23 mouse cellular contexts compared by ENCODE assay signal in the genomic region with DNA sequence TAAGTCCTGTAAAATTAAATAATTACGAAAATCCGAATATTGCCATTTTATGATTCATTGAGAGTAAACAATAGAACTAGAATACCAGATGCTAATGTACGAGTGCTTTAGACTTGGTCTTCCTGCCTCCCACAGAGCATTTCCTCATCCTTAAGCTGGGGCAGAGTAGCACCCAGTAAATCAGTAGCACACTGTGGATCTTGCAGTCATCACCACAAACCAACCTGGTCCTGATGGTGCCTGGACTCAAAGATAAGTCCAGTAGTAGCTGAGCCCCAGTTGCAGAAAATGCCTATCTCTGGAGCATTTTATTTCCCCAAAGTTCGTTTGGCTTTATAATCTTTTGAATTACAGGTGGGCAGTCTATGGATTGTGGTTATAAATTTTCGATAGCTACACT. TPM values are rescaled to one million over a fixed set of nuclear protein-coding genes. Genes with fewer than 3 reads are reported as not detected.
"Had no signal": no experiment of that assay in that cellular context is flagged by ENCODE, and none has a peak within 500 bp of the region (broad histone marks: within the 10 kb centered on the region; RNA-seq: fewer than 3 reads in every experiment).

No protein-coding gene starts in this region.

- H3K9ac ChIP-seq: limb, embryonic 12.5 days; limb, embryonic 15.5 days; liver, embryonic 14.5 days; liver, postnatal 0 days; lung, embryonic 15.5 days; neural tube, embryonic 13.5 days had no signal

- H3K36me3 ChIP-seq: limb, embryonic 12.5 days; limb, embryonic 15.5 days; lung, embryonic 15.5 days; neural tube, embryonic 13.5 days had no signal

- H3K4me2 ChIP-seq: limb, embryonic 12.5 days; limb, embryonic 15.5 days; liver, embryonic 11.5 days; lung, embryonic 15.5 days; neural tube, embryonic 13.5 days had no signal

- DNase-seq: kidney, adult 18-20 months; kidney, adult 9 months; kidney, postnatal 14 days; kidney, postnatal 4 days; left cerebral cortex, postnatal 4 days; liver, postnatal 0 days; lung, postnatal 10 days; lung, postnatal 36 days; thymus, adult 2 months; thymus, postnatal 14 days had no signal

- H3K9me3 ChIP-seq: limb, embryonic 12.5 days; limb, embryonic 15.5 days; lung, embryonic 15.5 days; megakaryocyte, embryonic 14.5 days; neural tube, embryonic 13.5 days had no signal

- H3K4me1 ChIP-seq: limb, embryonic 12.5 days; limb, embryonic 15.5 days; megakaryocyte, embryonic 14.5 days; neural tube, embryonic 13.5 days had no signal

- H3K27ac ChIP-seq: limb, embryonic 12.5 days; limb, embryonic 15.5 days; liver, embryonic 14.5 days; lung, embryonic 15.5 days; neural tube, embryonic 13.5 days; stomach, postnatal 0 days had no signal

- H3K4me3 ChIP-seq: limb, embryonic 12.5 days; limb, embryonic 15.5 days; lung, embryonic 15.5 days; megakaryocyte, embryonic 14.5 days; myocyte; neural tube, embryonic 13.5 days had no signal

- H3K27me3 ChIP-seq: limb, embryonic 12.5 days; limb, embryonic 15.5 days; lung, embryonic 15.5 days; neural tube, embryonic 13.5 days had no signal

- ATAC-seq: intestine, embryonic 16.5 days; liver, postnatal 0 days had no signal

RNA-seq across cellular contexts. Expression of a gene that starts 7.3 kb away (rescaled TPM):
- polyA plus RNA-seq: inflammation-experienced regulatory T-cells, adult 6 months; intestine, embryonic 16.5 days; liver, embryonic 11.5 days; liver, embryonic 14.5 days; liver, postnatal 0 days; neural tube, embryonic 13.5 days; small intestine, adult 2 months; spleen, adult 2 months had no signal
